Mouse (Mus musculus) liver, embryonic 11.5 days (tissue): ENCODE data around the gene Tenm3. TPM values are rescaled to one million over a fixed set of nuclear protein-coding genes. Genes with fewer than 3 reads are reported as not detected.
A peak's percentile ranks its signal among the peaks of the same experiment; 100 is the strongest.

Experiments used
- ATAC-seq: fragments of 200-750 bp; cut with Nextera tagmentation; replicated peaks from 2 replicates; pipeline ENCODE4 v1.8.0; 2017; ENCODE audit warnings: moderate number of reproducible peaks, mild to moderate bottlenecking, moderate TSS enrichment, moderate library complexity; ENCODE audit not compliant: low FRiP score
- DNase-seq: peaks from one replicate; pipeline ENCODE4 v3.0.0-alpha.2; 2017; ENCODE audit warnings: low spot score
- H3K27ac ChIP-seq: fragments of 300-500 bp; sonication (generic); 2 replicates; pipeline ENCODE4 v1.5.1; 2014; ENCODE audit warnings: mild to moderate bottlenecking, low read depth, low read length, control low read depth
- H3K27me3 ChIP-seq: fragments of 300-500 bp; sonication (generic); replicated peaks from 2 replicates; pipeline ENCODE4 v1.6.1; 2014; ENCODE audit warnings: low read length, mixed read lengths; ENCODE audit not compliant: control insufficient read depth, insufficient read depth
- H3K36me3 ChIP-seq: fragments of 300-500 bp; sonication (generic); 2 replicates; pipeline ENCODE4 v1.6.1; 2014; ENCODE audit warnings: mild to moderate bottlenecking, low read length, moderate library complexity, mixed read lengths; ENCODE audit not compliant: control insufficient read depth, insufficient read depth
- H3K4me1 ChIP-seq: fragments of 300-500 bp; sonication (generic); replicated peaks from 2 replicates; pipeline ENCODE4 v1.6.1; 2014; ENCODE audit warnings: low read length, mixed read lengths; ENCODE audit not compliant: control insufficient read depth, insufficient read depth
- H3K4me2 ChIP-seq: fragments of 300-500 bp; sonication (generic); 2 replicates; pipeline ENCODE4 v1.6.1; 2014; ENCODE audit warnings: mild to moderate bottlenecking, control low read depth, moderate library complexity
- H3K4me3 ChIP-seq: fragments of 300-500 bp; sonication (generic); 2 replicates; pipeline ENCODE4 v1.5.1; 2014; ENCODE audit warnings: low read depth, low read length, control low read depth
- H3K9ac ChIP-seq: fragments of 300-500 bp; sonication (generic); 2 replicates; pipeline ENCODE4 v1.6.1; 2014; ENCODE audit warnings: low read depth, low read length, control low read depth
- H3K9me3 ChIP-seq: fragments of 300-500 bp; sonication (generic); 2 replicates; pipeline ENCODE4 v1.6.1; 2016; ENCODE audit warnings: low read length, inconsistent platforms, mixed read lengths; ENCODE audit not compliant: control insufficient read depth
- WGBS: fragments of 180-500 bp; shearing (Covaris S2); extraction: QIAGEN DNeasy Blood & Tissue Kit; methylation state at CpG from one replicate; pipeline ENCODE4 v1.1.7; 2014; 5-methylcytosine and 5-hydroxymethylcytosine counted together
- polyA plus RNA-seq: library from polyadenylated mRNA; unstranded; fragments of >200 nt; fragmentation: Nextera tagmentation; extraction: Ambion mirVana; gene quantifications from 2 replicates; pipeline ENCODE4 v1.2.1, GENCODE M21; 2014

Tenm3 gene
- polyA plus RNA-seq, 1 experiment from 2014 or later, result 13.6 TPM

DNA sequence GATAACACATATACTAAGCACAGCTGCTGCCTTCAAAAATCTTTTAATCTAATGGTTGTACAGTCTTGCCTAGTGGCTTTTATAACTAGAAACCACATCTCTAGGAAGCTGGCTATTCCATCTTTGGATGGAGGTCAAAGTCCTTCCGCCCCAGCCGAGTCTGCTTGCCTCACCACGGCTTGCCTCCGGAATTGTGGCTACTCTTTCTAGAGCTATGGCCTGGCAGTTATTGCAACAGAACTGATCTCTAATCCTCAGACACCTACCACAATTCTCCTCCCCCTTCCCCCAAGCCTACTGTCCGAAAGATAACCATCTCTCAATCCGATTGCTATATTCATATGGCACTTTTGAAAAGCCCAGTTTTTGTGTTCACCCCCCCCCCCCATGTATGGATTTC is 101.0 kb downstream of the Tenm3 start:
- no peaks in the 10 kb centered on the region for H3K36me3 ChIP-seq
- ATAC-seq (no peak), DNase-seq (no peak)
- 75% methylated on average over 6 of the region's 6 CpGs for WGBS
- H3K9ac ChIP-seq, result no peak overlapping the region
- no peaks in the 10 kb centered on the region for H3K9me3 ChIP-seq
- no peak overlapping the region for H3K4me2 ChIP-seq
- no peak overlapping the region for H3K27ac ChIP-seq
- no peaks in the 10 kb centered on the region; the same call in 1 of the 2 replicates for H3K4me1 ChIP-seq
- no peaks in the 10 kb centered on the region for H3K27me3 ChIP-seq
- H3K4me3 ChIP-seq, result no peak overlapping the region

- DNase-seq (no peak), ATAC-seq (no peak)
- no peak overlapping the region for H3K4me3 ChIP-seq
- H3K4me2 ChIP-seq, result no peak overlapping the region
- H3K4me1 ChIP-seq, result no peaks in the 10 kb centered on the region; the same call in 1 of the 2 replicates
- no peaks in the 10 kb centered on the region for H3K27me3 ChIP-seq
- no peaks in the 10 kb centered on the region for H3K36me3 ChIP-seq
- 75% methylated on average over 11 of the region's 11 CpGs for WGBS
- no peaks in the 10 kb centered on the region for H3K9me3 ChIP-seq
- no peak overlapping the region for H3K27ac ChIP-seq
- no peak overlapping the region for H3K9ac ChIP-seq
These were observed 102.8 kb downstream of the Tenm3 start for GRCm38 (mm10) chr8:48740951-48741350.

DNA sequence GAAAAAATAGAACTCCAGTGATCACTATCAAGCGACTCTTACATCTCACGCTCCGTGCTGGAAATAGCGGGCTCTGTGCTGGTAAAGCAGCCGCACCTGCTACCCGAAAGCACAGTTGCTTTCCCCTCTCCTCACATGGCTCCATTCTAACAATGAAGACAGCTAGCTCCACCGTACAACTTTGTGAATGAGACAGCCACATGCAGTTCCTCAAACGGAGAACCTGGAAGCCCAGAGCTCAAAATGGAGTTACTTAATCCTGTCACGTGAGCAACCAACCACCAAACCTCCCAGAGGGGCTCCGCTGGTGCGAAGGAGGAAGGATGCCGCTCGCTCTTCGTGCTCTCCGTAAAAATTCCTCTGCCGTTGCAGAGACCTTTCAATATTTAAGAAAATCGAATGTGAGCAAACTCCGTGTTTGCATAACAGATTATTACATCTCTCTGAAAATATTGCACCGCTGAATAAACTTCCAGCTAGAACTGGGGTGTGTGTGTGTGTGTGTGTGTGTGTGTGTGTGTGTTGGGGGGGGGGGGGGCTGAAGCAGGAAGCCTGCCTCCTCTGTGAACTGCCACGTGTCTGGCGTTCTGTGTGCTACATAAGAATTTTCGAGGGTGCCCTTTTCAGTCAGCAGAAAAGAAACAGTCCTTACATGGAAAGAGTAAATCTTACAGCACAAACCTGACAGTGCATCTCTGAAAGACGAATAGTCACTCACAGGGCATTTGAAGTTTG is 103.4 kb downstream of the Tenm3 start:
- H3K27me3 ChIP-seq, result no peaks in the 10 kb centered on the region
- ATAC-seq, result 0 out of 2 replicates have a peak, but pooled peaks have one; percentile 18
- H3K4me1 ChIP-seq, result no peaks in the 10 kb centered on the region; the same call in 1 of the 2 replicates
- H3K9ac ChIP-seq, result no peak overlapping the region
- no peak overlapping the region for H3K4me2 ChIP-seq
- no peaks in the 10 kb centered on the region for H3K9me3 ChIP-seq
- no peak for DNase-seq
- 66% methylated on average over 23 of the region's 23 CpGs for WGBS
- H3K4me3 ChIP-seq, result no peak overlapping the region
- H3K27ac ChIP-seq, result no peak overlapping the region
- no peaks in the 10 kb centered on the region for H3K36me3 ChIP-seq

DNA sequence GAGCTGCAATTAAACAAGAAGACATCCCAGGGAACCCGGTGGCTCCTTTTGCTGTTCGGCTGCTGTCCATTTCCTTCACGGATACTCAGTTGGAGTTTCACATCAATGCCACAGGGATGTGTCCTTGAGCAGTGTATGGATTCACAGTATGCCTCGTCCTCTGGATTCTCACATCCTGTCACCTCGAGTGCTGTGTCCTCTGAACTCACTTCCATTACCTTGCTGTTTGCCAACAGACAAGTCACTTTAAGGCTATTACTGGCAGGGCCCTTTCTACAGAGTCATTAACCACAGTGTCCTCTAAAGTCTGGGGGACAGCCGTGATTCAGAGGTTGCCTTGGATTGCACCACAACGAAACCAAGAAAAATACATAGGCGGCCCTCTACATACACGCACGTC is 110.0 kb downstream of the Tenm3 start:
- no peak overlapping the region for H3K4me2 ChIP-seq
- H3K4me3 ChIP-seq, result no peak overlapping the region
- no peaks in the 10 kb centered on the region for H3K4me1 ChIP-seq
- ATAC-seq (no peak), DNase-seq (no peak)
- no peaks in the 10 kb centered on the region for H3K9me3 ChIP-seq
- H3K27ac ChIP-seq, result 0 out of 2 replicates have a peak overlapping the region, but pooled peaks have one; percentile 29
- no peaks in the 10 kb centered on the region for H3K27me3 ChIP-seq
- H3K36me3 ChIP-seq, result no peaks in the 10 kb centered on the region
- H3K9ac ChIP-seq, result no peak overlapping the region
- WGBS, result 79% methylated on average over 10 of the region's 10 CpGs

DNA sequence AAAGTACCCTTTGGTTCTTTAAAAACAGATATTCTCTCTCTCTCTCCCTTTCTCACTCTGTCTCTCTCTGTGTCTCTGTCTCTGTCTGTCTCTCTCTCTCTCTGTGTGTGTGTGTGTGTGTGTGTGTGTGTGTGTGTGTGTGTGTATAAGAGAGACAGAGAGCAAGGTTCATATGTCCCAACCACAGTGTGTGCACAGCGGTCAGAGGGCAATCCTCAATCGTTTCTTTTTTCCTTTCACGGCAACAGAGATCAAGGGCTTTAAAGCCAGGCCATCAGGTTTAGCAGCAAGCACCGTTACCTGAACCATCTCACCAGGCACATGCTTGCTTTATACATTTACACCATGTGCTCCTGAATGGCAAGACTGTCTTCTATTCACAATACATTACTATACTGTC is 110.7 kb downstream of the Tenm3 start:
- Histone ChIP-seq H3K27ac (no peak overlapping the region), H3K4me1 (no peaks in the 10 kb centered on the region), H3K9me3 (no peaks in the 10 kb centered on the region), H3K9ac (no peak overlapping the region), H3K36me3 (no peaks in the 10 kb centered on the region), H3K4me2 (no peak overlapping the region), H3K27me3 (no peaks in the 10 kb centered on the region), H3K4me3 (no peak overlapping the region)
- no peak for DNase-seq
- 71% methylated on average over 4 of the region's 4 CpGs for WGBS
- ATAC-seq, result peak; percentile 69; the same call in 1 of the 2 replicates

DNA sequence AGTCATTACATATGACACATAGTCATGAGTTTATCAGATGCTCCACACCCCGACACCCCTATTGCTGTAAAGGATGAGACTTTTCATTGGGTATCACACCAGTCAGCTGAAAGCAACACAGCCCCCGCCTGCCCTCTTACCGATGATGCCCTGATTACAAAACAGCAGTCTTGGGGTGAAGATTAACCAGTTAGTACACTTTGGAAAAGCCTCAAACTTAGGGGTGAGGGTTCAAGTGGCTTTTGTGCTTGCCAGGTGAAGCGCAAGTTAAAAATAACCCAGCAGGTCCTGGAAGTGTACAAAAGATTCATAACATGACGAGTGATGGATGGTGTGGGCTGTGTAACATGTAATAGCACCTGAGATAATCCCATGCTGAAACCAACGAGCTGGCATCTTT is 113.0 kb downstream of the Tenm3 start:
- DNase-seq, result no peak
- H3K27ac ChIP-seq, result no peak overlapping the region

GRCm38 (mm10) chr8:48728833-48729690 is 114.7 kb downstream of the Tenm3 start:
- Histone ChIP-seq H3K4me3 (no peak overlapping the region), H3K27ac (no peak overlapping the region), H3K27me3 (no peaks in the 10 kb centered on the region), H3K36me3 (no peaks in the 10 kb centered on the region), H3K9me3 (no peaks in the 10 kb centered on the region), H3K4me2 (no peak overlapping the region), H3K9ac (no peak overlapping the region), H3K4me1 (no peaks in the 10 kb centered on the region)
- no peak for ATAC-seq
- DNase-seq, result no peak
- 84% methylated on average over 21 of the region's 21 CpGs for WGBS

More for the DNA sequence above, 113.0 kb downstream of the Tenm3 start:
- H3K27me3 ChIP-seq, result no peaks in the 10 kb centered on the region
- WGBS, result 65% methylated on average over 6 of the region's 6 CpGs
- H3K4me3 ChIP-seq, result no peak overlapping the region
- ATAC-seq, result peak; percentile 20; the same call in 1 of the 2 replicates
- H3K9me3 ChIP-seq, result no peaks in the 10 kb centered on the region
- no peak overlapping the region for H3K9ac ChIP-seq
- H3K4me1 ChIP-seq, result no peaks in the 10 kb centered on the region
- H3K36me3 ChIP-seq, result no peaks in the 10 kb centered on the region
- H3K4me2 ChIP-seq, result no peak overlapping the region

DNA sequence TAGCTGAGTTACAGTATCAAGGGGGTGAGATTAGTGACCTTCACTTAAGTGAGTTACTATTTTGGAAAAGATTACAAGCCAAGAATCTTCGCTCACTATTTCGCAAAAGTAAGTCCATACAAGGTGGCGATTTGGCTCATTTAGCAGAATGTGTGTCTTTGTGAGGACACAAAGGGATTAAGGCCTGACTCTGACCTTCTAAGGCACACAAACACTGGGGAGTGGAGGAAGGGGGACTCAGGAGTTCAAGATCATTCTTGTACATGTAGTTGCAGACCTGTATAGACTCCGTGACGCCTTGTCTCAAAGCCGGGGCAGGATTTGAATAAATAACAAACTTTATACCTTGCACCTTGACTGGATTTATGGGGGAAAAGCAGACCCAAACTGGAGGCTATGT is 115.7 kb downstream of the Tenm3 start:
- no peak overlapping the region for H3K4me2 ChIP-seq
- H3K4me1 ChIP-seq, result no peaks in the 10 kb centered on the region
- no peaks in the 10 kb centered on the region for H3K36me3 ChIP-seq
- no peak overlapping the region for H3K4me3 ChIP-seq
- no peaks in the 10 kb centered on the region for H3K9me3 ChIP-seq
- no peak overlapping the region for H3K9ac ChIP-seq
- 93% methylated on average over 6 of the region's 6 CpGs for WGBS
- no peaks in the 10 kb centered on the region for H3K27me3 ChIP-seq
- no peak overlapping the region for H3K27ac ChIP-seq
- DNase-seq (no peak), ATAC-seq (no peak)
